Mouse (Mus musculus): ENCODE measurements around the gene Ets1. TPM values are rescaled to one million over a fixed set of nuclear protein-coding genes. Genes with fewer than 3 reads are reported as not detected.

Gene Ets1
- total and polyA plus RNA-seq, 3 experiments: 0.05 TPM; not detected in 2

DNA sequence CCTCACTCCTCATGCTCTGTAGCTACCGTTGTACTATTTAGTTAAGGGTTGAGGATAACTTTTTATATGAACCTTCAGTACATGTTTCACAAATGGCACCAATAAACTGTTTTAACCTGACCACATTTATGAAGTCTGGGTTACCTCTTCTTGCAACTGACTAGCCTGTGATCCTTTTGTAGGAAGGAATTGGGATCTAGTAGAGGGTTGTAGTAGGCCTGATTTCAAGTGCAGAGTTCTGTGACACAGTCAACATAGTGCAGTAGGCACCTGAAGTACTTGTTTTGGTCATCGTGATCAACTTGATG lies 65.9 kb downstream of the Ets1 start:
- ATAC-seq (ENCODE audit: extremely low read depth, insufficient number of reproducible peaks, low FRiP score, poor library complexity, severe bottlenecking) (no peak), DNase-seq (ENCODE audit: low spot score) (no peak)

DNA sequence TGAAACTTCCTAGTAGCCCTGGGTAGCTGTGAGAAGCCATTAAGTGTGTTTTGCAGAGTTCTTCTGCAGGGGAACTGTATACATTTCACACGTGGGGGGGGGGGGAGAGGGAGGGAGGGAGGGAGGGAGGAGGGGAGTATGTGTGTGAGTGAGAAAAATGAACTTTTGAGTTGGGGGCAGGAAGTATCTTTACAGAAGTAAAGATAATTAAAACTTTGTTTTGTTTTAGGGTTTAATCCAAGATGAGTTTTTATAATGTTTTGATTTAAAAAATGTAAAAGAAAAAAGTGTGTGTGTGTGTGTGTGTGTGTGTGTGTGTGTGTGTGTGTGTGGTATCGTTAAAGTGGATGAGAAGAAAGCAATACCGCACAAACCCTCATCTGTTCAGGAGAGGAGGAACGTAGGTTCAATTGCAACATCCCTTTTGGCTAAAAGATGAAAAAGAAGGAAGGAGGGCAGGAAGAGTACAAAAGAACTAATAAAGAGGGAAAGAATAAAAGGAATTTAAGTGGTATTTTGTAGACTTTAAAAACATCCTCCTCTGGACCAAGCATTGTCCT lies 66.9 kb downstream of the Ets1 start:
- ATAC-seq (ENCODE audit: extremely low read depth, insufficient number of reproducible peaks, low FRiP score, poor library complexity, severe bottlenecking): no peak
- Histone ChIP-seq H3K4me3 (ENCODE audit: low read depth, low read length) (no peak overlapping the region), H3K4me1 (ENCODE audit: insufficient read depth, low read depth, low read length) (no peaks in the 10 kb centered on the region), H3K27me3 (ENCODE audit: insufficient read depth, low read length) (no peaks in the 10 kb centered on the region), H3K9me3 (replicated peaks) (peaks cover 5% of the 10 kb centered on the region), H3K36me3 (replicated peaks) (no peaks in the 10 kb centered on the region)
- DNase-seq (ENCODE audit: low spot score): no peak
- TF ChIP-seq GATA1 (IDR thresholded peaks at IDR 0.05; ENCODE audit: borderline replicate concordance, low read length) (no peak), TAL1 (conservative IDR thresholded peaks at IDR 0.05; ENCODE audit: low read depth, low read length) (no peak), POLR2AphosphoS5 (IDR thresholded peaks at IDR 0.05; ENCODE audit: insufficient replicate concordance, low read depth, low read length) (no peak), GATA2 (IDR thresholded peaks at IDR 0.05; ENCODE audit: borderline replicate concordance, low read depth, low read length) (no peak), CTCF (IDR thresholded peaks at IDR 0.05; ENCODE audit: low read depth, low read length) (no peak)

More for the DNA sequence above, 65.9 kb downstream of the Ets1 start:
- Histone ChIP-seq H3K4me1 (ENCODE audit: insufficient read depth, low read depth, low read length) (no peaks in the 10 kb centered on the region), H3K27me3 (ENCODE audit: insufficient read depth, low read length) (no peaks in the 10 kb centered on the region), H3K36me3 (replicated peaks) (no peaks in the 10 kb centered on the region), H3K4me3 (ENCODE audit: low read depth, low read length) (no peak overlapping the region), H3K9me3 (replicated peaks) (peaks cover 5% of the 10 kb centered on the region)
- TF ChIP-seq POLR2AphosphoS5 (IDR thresholded peaks at IDR 0.05; ENCODE audit: insufficient replicate concordance, low read depth, low read length): no peak
- TF ChIP-seq TAL1 (conservative IDR thresholded peaks at IDR 0.05; ENCODE audit: low read depth, low read length): no peak
- TF ChIP-seq CTCF (IDR thresholded peaks at IDR 0.05; ENCODE audit: low read depth, low read length): no peak
- no peak for TF ChIP-seq GATA1 (IDR thresholded peaks at IDR 0.05; ENCODE audit: borderline replicate concordance, low read length)
- no peak for TF ChIP-seq GATA2 (IDR thresholded peaks at IDR 0.05; ENCODE audit: borderline replicate concordance, low read depth, low read length)

DNA sequence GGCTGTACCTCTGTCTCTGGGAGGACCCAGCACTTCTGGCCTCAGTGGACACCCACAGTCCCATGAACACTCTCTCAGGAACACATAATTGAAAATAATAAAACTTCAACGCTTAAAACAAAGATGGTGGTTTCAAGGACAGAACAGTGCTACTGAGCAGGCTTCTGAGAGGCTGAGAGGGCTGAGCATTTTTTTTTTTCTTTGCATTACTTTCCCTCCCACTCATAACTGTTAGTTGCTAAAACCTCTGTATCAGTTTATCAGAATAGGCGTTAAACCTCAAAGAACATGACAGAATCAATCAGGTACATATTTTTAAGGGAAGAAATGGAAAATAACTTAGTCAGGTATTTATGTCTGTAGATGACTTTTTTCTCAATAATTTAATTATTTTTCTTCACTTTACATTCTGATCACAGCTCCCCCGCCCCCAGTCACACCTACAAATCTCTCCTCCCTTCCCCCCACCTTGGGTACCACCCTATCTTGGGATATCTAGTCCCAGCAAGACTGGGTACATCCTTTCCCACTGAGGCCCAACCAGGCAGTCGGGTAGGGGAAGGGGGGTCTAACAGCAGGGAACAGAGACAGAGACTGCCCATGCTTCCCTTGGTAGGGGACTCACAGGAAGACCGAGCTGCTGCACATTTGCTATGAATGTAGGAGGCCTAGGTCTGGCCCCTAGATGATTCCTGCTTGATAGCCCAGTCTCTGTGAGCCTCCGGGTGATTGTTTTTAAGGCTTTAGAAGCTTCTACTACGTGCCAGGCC lies 68.1 kb downstream of the Ets1 start:
- no peaks in the 10 kb centered on the region for H3K36me3 ChIP-seq (replicated peaks)
- peaks cover 5% of the 10 kb centered on the region for H3K9me3 ChIP-seq (replicated peaks)
- no peak for ATAC-seq (ENCODE audit: extremely low read depth, insufficient number of reproducible peaks, low FRiP score, poor library complexity, severe bottlenecking)
- H3K4me1 ChIP-seq (ENCODE audit: insufficient read depth, low read depth, low read length): no peaks in the 10 kb centered on the region
- no peak for TF ChIP-seq TAL1 (conservative IDR thresholded peaks at IDR 0.05; ENCODE audit: low read depth, low read length)
- TF ChIP-seq GATA1 (IDR thresholded peaks at IDR 0.05; ENCODE audit: borderline replicate concordance, low read length): no peak
- TF ChIP-seq GATA2 (IDR thresholded peaks at IDR 0.05; ENCODE audit: borderline replicate concordance, low read depth, low read length): no peak
- no peak for TF ChIP-seq POLR2AphosphoS5 (IDR thresholded peaks at IDR 0.05; ENCODE audit: insufficient replicate concordance, low read depth, low read length)
- TF ChIP-seq CTCF (IDR thresholded peaks at IDR 0.05; ENCODE audit: low read depth, low read length): no peak
- no peak overlapping the region for H3K4me3 ChIP-seq (ENCODE audit: low read depth, low read length)
- no peak for DNase-seq (ENCODE audit: low spot score)
- H3K27me3 ChIP-seq (ENCODE audit: insufficient read depth, low read length): no peaks in the 10 kb centered on the region

DNA sequence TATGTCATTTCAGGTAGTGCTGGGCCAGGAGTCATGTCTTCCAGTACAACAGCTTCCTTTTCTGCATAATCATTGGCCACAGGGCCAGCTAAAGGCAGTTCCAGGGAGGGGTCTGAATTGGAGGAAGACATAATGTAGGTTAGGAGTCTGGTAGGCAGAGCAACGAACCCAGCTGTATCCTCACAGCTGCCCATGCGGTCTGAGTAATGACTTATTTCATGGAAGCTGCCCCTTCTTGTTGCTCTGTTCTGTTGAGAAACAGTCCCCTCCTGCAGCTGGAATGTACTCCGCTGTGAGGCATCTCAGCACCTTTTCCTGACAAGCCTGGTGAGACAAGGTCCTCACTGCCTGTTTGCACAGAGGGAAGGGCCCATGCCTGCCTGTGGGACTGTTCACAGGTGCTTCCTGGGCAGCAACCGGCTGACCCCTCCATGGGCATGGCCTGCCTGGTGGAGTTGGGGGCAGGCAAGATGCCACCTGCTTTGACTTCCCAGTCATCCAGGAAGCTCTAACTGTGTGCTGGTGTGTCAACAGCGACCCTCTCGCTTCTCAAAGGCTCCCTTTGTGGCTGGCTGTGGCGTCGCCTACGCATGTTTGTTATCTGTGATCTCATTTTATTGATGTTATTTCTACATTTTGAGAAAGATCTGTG lies 69.9 kb downstream of the Ets1 start:
- no peaks in the 10 kb centered on the region for H3K27me3 ChIP-seq (ENCODE audit: insufficient read depth, low read length)
- no peaks in the 10 kb centered on the region for H3K4me1 ChIP-seq (ENCODE audit: insufficient read depth, low read depth, low read length)
- H3K4me3 ChIP-seq (ENCODE audit: low read depth, low read length): no peak overlapping the region
- DNase-seq (ENCODE audit: low spot score) (no peak), ATAC-seq (ENCODE audit: extremely low read depth, insufficient number of reproducible peaks, low FRiP score, poor library complexity, severe bottlenecking) (no peak)
- no peaks in the 10 kb centered on the region for H3K36me3 ChIP-seq (replicated peaks)
- no peak for TF ChIP-seq TAL1 (conservative IDR thresholded peaks at IDR 0.05; ENCODE audit: low read depth, low read length)
- TF ChIP-seq POLR2AphosphoS5 (IDR thresholded peaks at IDR 0.05; ENCODE audit: insufficient replicate concordance, low read depth, low read length): no peak
- no peak for TF ChIP-seq GATA1 (IDR thresholded peaks at IDR 0.05; ENCODE audit: borderline replicate concordance, low read length)
- no peak for TF ChIP-seq CTCF (IDR thresholded peaks at IDR 0.05; ENCODE audit: low read depth, low read length)
- TF ChIP-seq GATA2 (IDR thresholded peaks at IDR 0.05; ENCODE audit: borderline replicate concordance, low read depth, low read length): no peak
- H3K9me3 ChIP-seq (replicated peaks): peaks cover 5% of the 10 kb centered on the region

DNA sequence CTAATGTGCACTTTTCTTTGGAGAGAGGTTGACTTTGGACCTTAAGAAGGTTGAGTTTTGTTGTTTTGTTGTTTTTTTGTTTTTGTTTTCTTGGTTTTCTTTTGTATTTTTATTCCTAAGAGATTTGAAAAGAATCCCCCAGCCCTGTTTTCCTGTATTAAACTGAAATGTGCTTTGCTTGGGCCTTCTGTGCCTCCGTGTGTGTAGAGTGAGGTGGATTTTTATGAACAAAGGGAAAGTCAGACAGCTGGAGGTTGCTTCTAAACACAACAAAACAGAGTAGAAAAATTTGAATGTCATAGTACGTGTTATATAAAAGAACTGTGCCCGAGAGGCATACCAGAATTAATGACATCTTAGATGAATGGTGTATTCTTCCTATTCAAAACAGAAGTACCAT lies 71.4 kb downstream of the Ets1 start:
- Histone ChIP-seq H3K4me1 (ENCODE audit: insufficient read depth, low read depth, low read length) (no peaks in the 10 kb centered on the region), H3K9me3 (replicated peaks) (peaks cover 11% of the 10 kb centered on the region), H3K4me3 (ENCODE audit: low read depth, low read length) (no peak overlapping the region), H3K27me3 (ENCODE audit: insufficient read depth, low read length) (no peaks in the 10 kb centered on the region), H3K36me3 (replicated peaks) (no peaks in the 10 kb centered on the region)
- DNase-seq (ENCODE audit: low spot score): no peak
- no peak for ATAC-seq (ENCODE audit: extremely low read depth, insufficient number of reproducible peaks, low FRiP score, poor library complexity, severe bottlenecking)
- no peak for TF ChIP-seq TAL1 (conservative IDR thresholded peaks at IDR 0.05; ENCODE audit: low read depth, low read length)
- TF ChIP-seq GATA1 (IDR thresholded peaks at IDR 0.05; ENCODE audit: borderline replicate concordance, low read length): no peak
- TF ChIP-seq CTCF (IDR thresholded peaks at IDR 0.05; ENCODE audit: low read depth, low read length): no peak
- no peak for TF ChIP-seq GATA2 (IDR thresholded peaks at IDR 0.05; ENCODE audit: borderline replicate concordance, low read depth, low read length)
- no peak for TF ChIP-seq POLR2AphosphoS5 (IDR thresholded peaks at IDR 0.05; ENCODE audit: insufficient replicate concordance, low read depth, low read length)

- Histone ChIP-seq H3K27me3 (ENCODE audit: insufficient read depth, low read length) (no peaks in the 10 kb centered on the region), H3K4me3 (ENCODE audit: low read depth, low read length) (no peak overlapping the region), H3K9me3 (replicated peaks) (peaks cover 12% of the 10 kb centered on the region), H3K4me1 (ENCODE audit: insufficient read depth, low read depth, low read length) (no peaks in the 10 kb centered on the region), H3K36me3 (replicated peaks) (no peaks in the 10 kb centered on the region)
- DNase-seq (ENCODE audit: low spot score): no peak
- TF ChIP-seq GATA2 (IDR thresholded peaks at IDR 0.05; ENCODE audit: borderline replicate concordance, low read depth, low read length): no peak
- TF ChIP-seq CTCF (IDR thresholded peaks at IDR 0.05; ENCODE audit: low read depth, low read length): no peak
- no peak for TF ChIP-seq POLR2AphosphoS5 (IDR thresholded peaks at IDR 0.05; ENCODE audit: insufficient replicate concordance, low read depth, low read length)
- no peak for TF ChIP-seq TAL1 (conservative IDR thresholded peaks at IDR 0.05; ENCODE audit: low read depth, low read length)
- TF ChIP-seq GATA1 (IDR thresholded peaks at IDR 0.05; ENCODE audit: borderline replicate concordance, low read length): no peak
- no peak for ATAC-seq (ENCODE audit: extremely low read depth, insufficient number of reproducible peaks, low FRiP score, poor library complexity, severe bottlenecking)
Measured at GRCm38 (mm10) chr9:32708491-32708890, 72.5 kb downstream of the Ets1 start.

Data from G1E (cell line).